Mouse (Mus musculus) embryonic facial prominence, embryonic 10.5 days (tissue): ENCODE results near the gene Cradd. TPM values are rescaled to one million over a fixed set of nuclear protein-coding genes. Genes with fewer than 3 reads are reported as not detected.

ENCODE experiments used
- DNase-seq: peaks from one replicate; pipeline ENCODE4 v3.0.0-alpha.2; 2017; ENCODE audit warnings: low spot score
- H3K27ac ChIP-seq: fragments of 300-500 bp; sonication (generic); replicated peaks from 2 replicates; pipeline ENCODE4 v1.5.1; 2016; ENCODE audit warnings: mild to moderate bottlenecking
- H3K27me3 ChIP-seq: fragments of 300-500 bp; sonication (generic); replicated peaks from 2 replicates; pipeline ENCODE4 v1.6.1; 2016; ENCODE audit warnings: low read depth, mild to moderate bottlenecking; ENCODE audit not compliant: poor library complexity, severe bottlenecking
- H3K36me3 ChIP-seq: fragments of 300-500 bp; sonication (generic); replicated peaks from 2 replicates; pipeline ENCODE4 v1.6.1; 2016; ENCODE audit warnings: mild to moderate bottlenecking, moderate library complexity
- H3K4me1 ChIP-seq: fragments of 300-500 bp; sonication (generic); 2 replicates; pipeline ENCODE4 v1.6.1; 2016
- H3K4me3 ChIP-seq: fragments of 300-500 bp; sonication (generic); 2 replicates; pipeline ENCODE4 v1.5.1; 2016; ENCODE audit warnings: mild to moderate bottlenecking, moderate library complexity
- H3K9me3 ChIP-seq: fragments of 300-500 bp; sonication (generic); 2 replicates; pipeline ENCODE4 v1.6.1; 2016; ENCODE audit warnings: mild to moderate bottlenecking
- WGBS: fragments of 180-500 bp; shearing (Covaris S2); methylation state at CpG from one replicate; pipeline ENCODE4 v1.1.7; 2016; 5-methylcytosine and 5-hydroxymethylcytosine counted together
- polyA plus RNA-seq: library from polyadenylated mRNA; unstranded; fragments of >200 nt; fragmentation: Nextera tagmentation; extraction: Ambion mirVana; gene quantifications from 2 replicates; pipeline ENCODE4 v1.2.1, GENCODE M21; 2016

Gene Cradd
- polyA plus RNA-seq, 1 experiment from 2014 or later: 13.5 TPM

GRCm38 (mm10) chr10:95260420-95260819, 63.5 kb downstream of the Cradd start:
- Histone ChIP-seq H3K4me1 (peaks cover 47% of the 10 kb centered on the region), H3K9me3 (no peaks in the 10 kb centered on the region)

DNA sequence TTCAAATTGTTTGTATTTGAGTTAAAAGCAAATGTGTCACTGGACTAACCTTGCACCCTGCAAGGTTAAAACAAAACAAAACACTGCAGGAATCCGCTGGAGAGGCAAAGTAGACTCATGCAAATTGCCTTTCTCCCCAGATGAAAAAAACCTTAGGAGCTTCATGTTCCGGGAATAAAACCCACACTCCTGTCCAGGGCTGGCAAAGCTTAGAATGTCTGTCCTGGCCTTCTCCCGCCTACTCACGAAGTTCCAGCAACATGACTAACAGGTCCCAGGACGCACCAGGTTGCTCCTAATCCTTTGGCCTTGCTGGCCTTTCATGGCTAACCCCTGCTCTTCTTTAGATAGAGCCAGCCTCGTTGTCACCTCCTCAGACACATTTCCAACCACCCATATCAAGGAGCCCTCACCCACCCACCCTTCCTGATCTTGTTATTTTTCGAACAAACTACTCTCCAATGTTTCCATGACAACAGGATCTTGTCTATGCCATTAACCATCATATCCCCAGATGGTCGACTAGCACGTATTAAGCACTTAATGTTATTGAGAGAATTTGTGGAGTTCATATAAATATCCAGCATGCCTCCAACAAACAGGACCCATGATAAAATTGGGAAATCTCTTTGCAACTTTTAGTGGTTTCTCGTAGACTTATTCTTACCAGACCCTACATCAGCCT, 65.3 kb downstream of the Cradd start:
- peaks cover 51% of the 10 kb centered on the region for H3K4me1 ChIP-seq
- no peak overlapping the region for H3K4me3 ChIP-seq
- no peaks in the 10 kb centered on the region for H3K9me3 ChIP-seq
- no peak overlapping the region for H3K27ac ChIP-seq
- 78% methylated on average over 10 of the region's 10 CpGs for WGBS
- no peaks in the 10 kb centered on the region for H3K36me3 ChIP-seq
- DNase-seq: no peak
- H3K27me3 ChIP-seq: peaks cover 15% of the 10 kb centered on the region

More at GRCm38 (mm10) chr10:95260420-95260819, 63.5 kb downstream of the Cradd start:
- WGBS: 84% methylated on average over 3 of the region's 3 CpGs
- no peak for DNase-seq
- no peak overlapping the region for H3K4me3 ChIP-seq
- no peaks in the 10 kb centered on the region for H3K36me3 ChIP-seq
- H3K27ac ChIP-seq: no peak overlapping the region
- peaks cover 27% of the 10 kb centered on the region for H3K27me3 ChIP-seq

DNA sequence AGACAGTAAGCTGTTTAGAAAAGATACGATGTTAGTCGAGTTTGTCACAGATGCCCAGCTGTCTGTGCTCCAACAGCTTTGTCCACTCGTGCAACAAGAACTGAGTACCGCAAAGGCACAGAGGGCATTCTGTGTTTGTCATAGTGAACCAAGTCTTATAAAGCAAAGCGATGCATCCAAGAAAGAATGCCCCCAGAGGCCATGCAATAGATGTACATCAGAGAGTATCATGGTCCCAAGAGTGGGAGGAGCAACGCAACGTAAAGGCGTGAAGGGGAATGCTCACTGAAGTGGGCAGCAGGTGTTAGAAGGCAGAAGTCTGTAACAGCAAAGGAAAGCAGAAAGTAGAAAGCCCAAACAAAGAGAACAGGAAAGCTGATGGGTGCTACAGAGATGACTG, 66.0 kb downstream of the Cradd start:
- peaks cover 51% of the 10 kb centered on the region for H3K4me1 ChIP-seq
- DNase-seq: no peak
- peaks cover 8% of the 10 kb centered on the region for H3K27me3 ChIP-seq
- no peak overlapping the region for H3K4me3 ChIP-seq
- H3K27ac ChIP-seq: no peak overlapping the region
- H3K36me3 ChIP-seq: no peaks in the 10 kb centered on the region
- H3K9me3 ChIP-seq: no peaks in the 10 kb centered on the region
- WGBS: 70% methylated on average over 8 of the region's 8 CpGs

DNA sequence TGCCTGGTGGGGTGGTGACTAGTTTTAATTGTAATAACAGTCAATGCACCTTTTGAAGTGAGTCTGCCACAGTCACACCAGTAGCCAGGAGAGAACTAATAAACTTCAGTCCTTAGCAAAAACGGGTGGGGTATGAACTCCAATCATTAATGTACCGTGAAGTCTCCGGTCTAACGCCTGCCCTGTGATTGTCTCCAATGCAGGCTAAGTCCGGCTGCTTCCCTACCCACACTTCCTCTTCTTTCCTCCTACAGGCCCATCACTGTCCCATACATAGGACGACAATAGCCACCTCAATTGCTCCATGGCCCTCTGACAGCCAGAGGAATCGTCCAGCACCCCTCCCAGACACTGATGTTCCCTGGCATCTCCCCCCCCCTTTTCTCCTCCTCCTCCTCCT, 67.8 kb downstream of the Cradd start:
- no peak for DNase-seq
- WGBS: 25% methylated on average over 7 of the region's 7 CpGs
- Histone ChIP-seq H3K4me3 (no peak overlapping the region), H3K27ac (0 out of 2 replicates have a peak overlapping the region, but pooled peaks have one; percentile 26), H3K9me3 (no peaks in the 10 kb centered on the region), H3K27me3 (no peaks in the 10 kb centered on the region), H3K36me3 (no peaks in the 10 kb centered on the region), H3K4me1 (peaks cover 48% of the 10 kb centered on the region)

GRCm38 (mm10) chr10:95255018-95255680, 68.8 kb downstream of the Cradd start:
- no peak overlapping the region for H3K4me3 ChIP-seq
- no peaks in the 10 kb centered on the region for H3K36me3 ChIP-seq
- DNase-seq: no peak
- H3K27ac ChIP-seq: peak overlapping the region; percentile 63; the same call in 1 of the 2 replicates
- 74% methylated on average over 8 of the region's 8 CpGs for WGBS
- peaks cover 54% of the 10 kb centered on the region for H3K4me1 ChIP-seq
- H3K9me3 ChIP-seq: no peaks in the 10 kb centered on the region
- no peaks in the 10 kb centered on the region for H3K27me3 ChIP-seq

- Histone ChIP-seq H3K27me3 (no peaks in the 10 kb centered on the region), H3K4me3 (no peak overlapping the region), H3K36me3 (no peaks in the 10 kb centered on the region), H3K9me3 (no peaks in the 10 kb centered on the region), H3K4me1 (peaks cover 55% of the 10 kb centered on the region), H3K27ac (peak overlapping the region; percentile 63)
- DNase-seq: no peak
- 49% methylated on average over 13 of the region's 13 CpGs for WGBS
Observed at GRCm38 (mm10) chr10:95254453-95255001, 69.4 kb downstream of the Cradd start.

DNA sequence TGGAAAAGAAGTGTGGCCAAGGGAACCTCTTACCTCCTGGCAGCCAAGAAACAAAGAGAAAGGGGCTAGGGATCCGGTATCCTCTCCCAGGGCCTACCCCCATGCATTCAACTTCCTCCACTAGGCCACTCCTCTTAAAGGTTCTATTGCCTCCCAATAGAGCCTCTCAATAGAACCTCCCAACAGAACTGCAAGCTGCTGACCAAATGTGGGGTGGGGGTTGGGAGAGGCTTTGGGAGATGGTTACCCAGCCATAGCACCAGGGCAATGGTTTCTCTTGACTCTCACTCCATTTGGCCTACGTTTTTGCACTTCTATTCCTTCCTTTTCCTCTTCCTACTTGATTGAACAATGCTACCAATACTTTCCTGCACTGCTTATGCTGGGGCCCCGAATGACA, 69.9 kb downstream of the Cradd start:
- no peaks in the 10 kb centered on the region for H3K27me3 ChIP-seq
- peak overlapping the region; percentile 63; the same call in 1 of the 2 replicates for H3K27ac ChIP-seq
- H3K4me3 ChIP-seq: no peak overlapping the region
- DNase-seq: no peak
- no peaks in the 10 kb centered on the region for H3K9me3 ChIP-seq
- H3K4me1 ChIP-seq: peaks cover 58% of the 10 kb centered on the region
- no peaks in the 10 kb centered on the region for H3K36me3 ChIP-seq
- 69% methylated on average over 3 of the region's 3 CpGs for WGBS

- H3K36me3 ChIP-seq: no peaks in the 10 kb centered on the region
- H3K4me3 ChIP-seq: no peak overlapping the region
- no peaks in the 10 kb centered on the region for H3K9me3 ChIP-seq
- H3K27me3 ChIP-seq: no peaks in the 10 kb centered on the region
- H3K4me1 ChIP-seq: peaks cover 59% of the 10 kb centered on the region
- no peak for DNase-seq
- H3K27ac ChIP-seq: no peak overlapping the region
- WGBS: 73% methylated on average over 16 of the region's 16 CpGs
Observed at GRCm38 (mm10) chr10:95251674-95252073, 72.3 kb downstream of the Cradd start.

GRCm38 (mm10) chr10:95248362-95248761, 75.6 kb downstream of the Cradd start:
- Histone ChIP-seq H3K9me3 (no peaks in the 10 kb centered on the region), H3K27me3 (no peaks in the 10 kb centered on the region), H3K4me1 (peaks cover 43% of the 10 kb centered on the region), H3K36me3 (no peaks in the 10 kb centered on the region), H3K27ac (peak overlapping the region; percentile 66), H3K4me3 (no peak overlapping the region)
- DNase-seq: no peak
- 48% methylated on average over 6 of the region's 6 CpGs for WGBS

DNA sequence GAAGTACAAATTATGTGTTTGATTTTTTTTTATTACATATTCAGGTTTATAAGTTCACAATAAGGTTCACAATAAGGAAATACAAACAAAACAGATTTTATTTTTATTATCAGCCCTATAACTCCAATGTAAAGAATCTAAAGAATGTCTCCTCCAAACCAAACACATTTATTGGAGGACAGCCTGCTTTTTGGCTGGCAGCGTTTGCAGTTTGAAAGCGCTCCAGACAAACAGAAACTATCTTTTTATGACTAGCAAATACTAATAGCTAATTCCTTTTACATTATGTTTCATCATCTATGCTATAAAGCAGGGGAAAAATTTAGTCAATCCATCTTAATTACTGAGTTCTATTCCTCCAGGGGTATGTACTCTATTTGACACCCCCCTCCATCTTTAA, 77.2 kb downstream of the Cradd start:
- Histone ChIP-seq H3K27ac (no peak overlapping the region), H3K27me3 (no peaks in the 10 kb centered on the region), H3K9me3 (no peaks in the 10 kb centered on the region), H3K4me3 (no peak overlapping the region), H3K4me1 (peaks cover 42% of the 10 kb centered on the region), H3K36me3 (no peaks in the 10 kb centered on the region)
- DNase-seq: no peak
- WGBS: 86% methylated on average over 2 of the region's 2 CpGs

DNA sequence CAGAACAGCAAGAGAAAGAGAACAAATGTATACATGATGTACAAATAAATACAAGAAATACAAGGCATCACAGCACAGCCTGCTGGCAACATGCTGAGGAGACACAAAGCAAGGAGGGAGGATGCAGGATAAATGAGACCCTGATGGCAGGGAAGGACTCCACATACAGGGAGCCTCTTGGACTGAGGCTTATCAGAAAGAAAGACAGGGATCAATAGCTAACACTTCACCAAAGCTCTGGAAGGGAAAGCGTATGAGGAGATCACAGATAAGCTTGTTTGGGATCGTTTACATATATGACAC, 78.3 kb downstream of the Cradd start:
- peak overlapping the region; percentile 25; the same call in 1 of the 2 replicates for H3K27ac ChIP-seq
- H3K9me3 ChIP-seq: no peaks in the 10 kb centered on the region
- no peaks in the 10 kb centered on the region for H3K36me3 ChIP-seq
- H3K27me3 ChIP-seq: no peaks in the 10 kb centered on the region
- no peak for DNase-seq
- 86% methylated on average over 2 of the region's 2 CpGs for WGBS
- peaks cover 40% of the 10 kb centered on the region for H3K4me1 ChIP-seq
- no peak overlapping the region for H3K4me3 ChIP-seq

GRCm38 (mm10) chr10:95244961-95245679, 78.8 kb downstream of the Cradd start:
- H3K9me3 ChIP-seq: no peaks in the 10 kb centered on the region
- H3K4me1 ChIP-seq: peaks cover 35% of the 10 kb centered on the region
- 41% methylated on average over 23 of the region's 23 CpGs for WGBS
- DNase-seq: no peak
- H3K27ac ChIP-seq: peak overlapping the region; percentile 25; the same call in 1 of the 2 replicates
- no peaks in the 10 kb centered on the region for H3K36me3 ChIP-seq
- H3K4me3 ChIP-seq: no peak overlapping the region
- H3K27me3 ChIP-seq: no peaks in the 10 kb centered on the region
